Mouse (Mus musculus) E14TG2a.4 (cell line): ENCODE results near the gene Ctnna3.

Source experiments
- CTCF ChIP-seq: conservative IDR thresholded peaks from 2 replicates; pipeline ENCODE4 v1.5.1; 2014; ENCODE audit warnings: low read length
- NANOG ChIP-seq: IDR thresholded peaks from 2 replicates; pipeline ENCODE4 v1.6.1; 2014; ENCODE audit warnings: borderline replicate concordance, low read length, mixed read lengths
- POU5F1 ChIP-seq: IDR thresholded peaks from 2 replicates; pipeline ENCODE4 v1.6.1; 2014; ENCODE audit warnings: low read length, borderline replicate concordance

DNA sequence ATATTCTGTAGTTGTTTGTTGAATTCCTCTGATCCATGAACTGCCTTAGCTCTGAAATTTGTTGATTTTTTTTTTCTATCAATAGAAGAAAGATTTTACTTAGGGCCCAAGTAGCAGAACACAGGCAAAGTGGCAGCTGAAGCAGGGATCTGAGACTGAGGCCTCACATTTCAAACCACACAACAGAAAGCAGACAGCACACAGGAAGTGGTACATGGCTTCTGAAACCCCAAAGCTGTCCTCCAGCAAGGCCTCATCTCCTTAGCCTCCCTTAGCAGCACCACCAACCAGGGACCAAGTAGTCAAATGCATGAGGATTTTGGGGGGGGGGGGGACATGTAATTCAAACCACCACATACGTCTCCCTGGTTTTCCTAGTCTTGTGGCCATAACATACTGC, 204.0 kb downstream of the Ctnna3 start:
- TF ChIP-seq CTCF (no peak), NANOG (no peak), POU5F1 (no peak)
